Mouse (Mus musculus) cerebellum, adult (tissue): ENCODE measurements at regions not wholly inside any gene's neighbourhood (a gene's known extent, or its start where the extent isn't known, plus 50 kb on each side); places are given as distances from the start of the nearest gene placed in this dataset.

Experiments used
- ATAC-seq: cut with Nextera tagmentation; 2 replicates; pipeline ENCODE4 v1.9.2; 2017; ENCODE audit warnings: mild to moderate bottlenecking, moderate library complexity, mixed read lengths; ENCODE audit not compliant: insufficient number of reproducible peaks, low FRiP score, low TSS enrichment

GRCm38 (mm10) chr17:68916531-68916930, 90.1 kb downstream of the Tmem200c start:
- ATAC-seq: no peak

DNA sequence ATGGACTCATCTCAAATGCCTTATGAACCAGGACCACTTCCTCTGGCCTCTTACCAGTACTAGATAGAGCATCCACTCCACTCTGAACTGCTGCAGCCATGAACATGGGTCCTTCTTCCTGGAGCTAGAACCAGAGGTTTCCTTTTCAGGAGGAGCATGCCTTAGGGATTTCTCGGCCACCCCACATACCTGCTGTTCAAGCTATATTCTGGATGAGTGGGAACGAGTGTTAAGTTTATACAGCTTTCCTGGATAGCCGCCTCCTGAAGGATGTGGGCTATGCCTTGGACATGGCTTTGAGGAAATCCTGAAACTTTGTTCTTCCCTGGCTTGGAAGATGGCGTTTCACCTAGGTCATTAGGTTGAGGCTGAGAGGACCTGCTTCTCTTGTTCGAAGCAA, 91.8 kb downstream of the Tmem200c start:
- ATAC-seq: no peak

- no peak for ATAC-seq
Observed at GRCm38 (mm10) chr17:68923271-68923670, 96.8 kb downstream of the Tmem200c start.

GRCm38 (mm10) chr17:68927418-68927817, 101.0 kb downstream of the Tmem200c start:
- ATAC-seq: no peak

DNA sequence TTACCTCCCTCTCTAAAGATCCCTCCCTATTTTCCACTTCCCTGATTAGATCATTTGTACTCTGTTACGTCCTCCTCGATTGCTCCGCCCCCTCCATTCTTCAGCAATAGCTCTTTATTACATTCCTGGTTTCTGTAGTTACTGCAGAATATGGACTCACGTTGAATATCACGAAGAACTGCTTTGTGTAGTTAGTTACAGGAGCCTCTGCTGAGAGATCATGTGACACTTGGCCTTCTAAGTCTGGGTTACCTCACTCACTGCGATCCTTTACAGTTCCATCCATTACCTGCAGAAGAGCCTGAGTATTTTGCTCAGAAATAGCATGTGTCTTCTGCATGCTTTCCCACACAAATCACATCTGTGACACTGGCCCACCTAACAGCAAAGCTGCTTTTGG, 102.3 kb downstream of the Tmem200c start:
- no peak for ATAC-seq

GRCm38 (mm10) chr17:68933265-68933664, 106.8 kb downstream of the Tmem200c start:
- no peak for ATAC-seq

DNA sequence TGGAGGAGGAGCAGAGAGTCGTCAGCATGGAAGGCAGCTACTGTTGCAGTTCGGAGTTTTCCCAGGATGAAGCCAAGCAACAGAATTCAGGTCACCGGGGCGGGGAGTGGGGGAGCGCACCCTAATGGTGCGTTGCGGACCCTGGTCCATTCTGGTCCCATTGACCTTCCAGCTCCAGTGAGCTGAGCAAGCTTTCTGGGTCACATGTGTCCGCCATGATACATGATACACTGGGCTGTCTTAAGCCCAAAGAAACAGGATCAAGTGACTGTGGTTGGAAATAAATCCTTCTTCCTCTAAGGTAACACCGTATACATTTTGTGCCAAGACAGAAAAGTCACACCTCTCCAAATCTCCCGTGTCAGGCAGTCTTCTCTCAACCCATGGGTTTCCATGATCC, 107.6 kb downstream of the Tmem200c start:
- ATAC-seq: no peak

DNA sequence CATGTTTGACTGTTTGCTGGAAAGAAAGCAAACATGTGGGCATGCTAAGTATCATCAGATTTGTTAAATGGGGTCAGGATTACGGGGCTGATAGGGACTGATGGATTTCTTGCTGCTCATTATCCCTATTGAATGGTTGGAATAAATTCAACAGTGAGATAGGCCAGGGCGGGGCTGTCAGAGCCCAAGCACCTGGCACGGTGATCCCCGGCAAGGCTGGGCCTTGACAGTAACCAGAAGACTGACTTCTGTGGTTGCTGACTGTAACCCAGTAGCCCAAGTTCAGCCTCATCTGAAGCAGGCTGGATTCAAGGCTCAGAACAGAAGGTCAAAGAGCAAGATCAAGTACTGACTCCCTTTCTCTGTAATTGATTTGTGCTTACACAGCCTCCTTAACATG, 109.6 kb downstream of the Tmem200c start:
- ATAC-seq: no peak

DNA sequence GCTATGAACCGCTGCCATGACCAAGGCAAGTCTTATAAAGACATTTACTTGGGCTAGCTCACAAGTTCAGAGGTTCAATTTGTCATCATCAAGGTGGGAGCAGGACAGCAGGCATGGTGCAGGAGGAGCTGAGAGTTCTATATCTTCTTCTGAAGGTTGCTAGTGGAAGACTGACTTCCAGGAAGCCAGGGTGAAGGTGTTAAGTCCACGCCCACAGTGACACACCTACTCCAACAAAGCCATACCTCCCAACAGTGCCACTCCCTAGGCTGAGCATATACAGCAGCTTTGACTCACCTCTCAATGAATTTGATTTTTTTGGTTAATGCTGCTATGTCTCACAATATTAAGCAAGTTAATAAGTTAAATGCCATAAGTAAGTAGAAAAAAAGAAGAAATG, 119.2 kb upstream of the Epb41l3 start:
- ATAC-seq: no peak

DNA sequence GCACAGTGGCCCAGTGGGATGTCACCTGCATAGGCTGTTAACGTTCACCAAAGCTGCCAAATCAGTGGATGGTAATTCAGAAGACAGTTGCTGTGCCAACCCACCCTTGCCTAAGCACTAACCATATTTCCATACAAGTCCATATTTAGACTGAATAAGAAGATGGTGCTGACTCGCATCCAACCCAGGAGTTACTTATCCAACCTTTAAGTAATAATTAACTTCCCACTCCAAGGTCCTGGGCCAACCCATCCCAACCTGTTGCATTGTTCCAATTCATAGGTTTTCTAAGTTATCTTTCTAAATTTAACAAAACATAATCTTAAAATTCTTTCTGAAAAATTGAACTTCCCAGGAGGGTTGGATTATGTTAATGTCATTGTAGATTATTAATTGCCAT, 114.3 kb upstream of the Epb41l3 start:
- ATAC-seq: no peak

DNA sequence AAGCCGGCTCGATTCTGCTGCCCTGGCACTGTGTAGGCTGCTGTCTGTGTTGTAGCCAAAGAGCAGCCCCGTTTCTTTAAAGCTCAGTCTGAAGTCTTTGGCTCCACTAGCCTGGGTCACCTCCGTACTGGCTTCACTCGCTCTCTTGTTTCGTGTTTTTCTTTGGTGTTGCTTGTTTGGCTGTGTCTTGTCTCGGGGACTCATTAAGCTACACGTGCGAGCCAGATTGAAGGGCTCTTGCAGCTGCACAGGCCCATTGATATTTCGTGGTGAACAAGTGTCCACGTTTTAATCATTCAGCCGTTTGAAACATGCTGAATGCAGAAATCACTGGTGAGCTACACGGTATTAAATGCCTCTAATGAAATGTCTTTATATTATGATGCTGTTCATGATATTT, 99.9 kb upstream of the Epb41l3 start:
- ATAC-seq: no peak

- ATAC-seq: no peak
Observed at GRCm38 (mm10) chr17:68978151-68978550, 97.3 kb upstream of the Epb41l3 start.

- no peak for ATAC-seq
Observed at GRCm38 (mm10) chr17:68981120-68981519, 94.4 kb upstream of the Epb41l3 start.

GRCm38 (mm10) chr17:68982094-68982493, 93.4 kb upstream of the Epb41l3 start:
- no peak for ATAC-seq

GRCm38 (mm10) chr17:68999913-69000312, 75.6 kb upstream of the Epb41l3 start:
- ATAC-seq: no peak

DNA sequence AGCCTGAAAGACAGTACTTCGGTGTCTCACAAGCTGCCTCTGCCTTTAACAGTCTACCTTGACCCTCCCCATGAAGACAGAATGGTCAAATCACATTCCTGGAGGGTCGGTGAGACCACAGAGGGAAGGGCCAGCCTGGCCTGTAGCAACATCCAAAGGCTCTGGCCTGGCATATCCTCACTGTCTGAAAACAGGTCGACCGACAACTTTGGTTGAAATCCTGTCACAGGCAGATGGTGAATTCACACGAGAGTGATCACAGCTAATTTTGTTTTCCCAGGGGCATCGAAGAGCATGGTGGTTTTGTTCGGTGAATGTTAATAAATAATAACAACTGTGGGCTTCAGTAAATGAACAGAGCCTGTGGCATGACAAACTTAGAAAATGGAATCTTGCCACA, 71.4 kb upstream of the Epb41l3 start:
- ATAC-seq: peak; percentile 74

DNA sequence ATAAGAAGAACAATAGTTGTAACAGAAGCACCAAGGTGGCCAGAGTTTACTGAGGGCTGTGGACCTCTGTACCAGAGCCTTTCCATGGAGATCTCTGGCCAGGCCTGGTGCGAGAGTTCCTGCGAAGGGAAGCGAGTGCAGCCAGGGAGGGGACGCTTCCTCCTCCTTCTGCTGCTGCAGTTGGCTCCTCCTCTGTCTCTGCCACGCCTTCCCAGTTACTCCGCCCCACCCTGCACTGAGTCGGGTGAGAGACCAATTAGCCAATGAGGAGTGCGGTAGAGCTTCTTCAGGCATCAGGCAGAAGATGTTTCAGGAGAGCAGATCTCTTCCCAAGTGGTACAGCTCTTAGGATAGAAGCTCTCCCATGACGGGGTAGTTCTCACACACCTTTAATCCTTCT, 69.2 kb upstream of the Epb41l3 start:
- no peak for ATAC-seq
